Mouse (Mus musculus) midbrain, embryonic 11.5 days (tissue): ENCODE measurements around the gene Tmem72. TPM values are rescaled to one million over a fixed set of nuclear protein-coding genes. Genes with fewer than 3 reads are reported as not detected.

Experiments
- ATAC-seq: fragments of 200-750 bp; cut with Nextera tagmentation; 2 replicates; pipeline ENCODE4 v1.8.0; 2017; ENCODE audit warnings: moderate TSS enrichment, moderate library complexity; ENCODE audit not compliant: low FRiP score
- DNase-seq: peaks from one replicate; pipeline ENCODE4 v3.0.0; 2015; ENCODE audit warnings: low spot score; ENCODE audit errors: missing footprints
- H3K27ac ChIP-seq: fragments of 300-500 bp; sonication (generic); 2 replicates; pipeline ENCODE4 v1.5.1; 2014; ENCODE audit warnings: low read depth, low read length
- H3K27me3 ChIP-seq: fragments of 300-500 bp; sonication (generic); 2 replicates; pipeline ENCODE4 v1.6.1; 2014; ENCODE audit warnings: mild to moderate bottlenecking, low read length, moderate library complexity, mixed read lengths; ENCODE audit not compliant: control insufficient read depth, insufficient read depth
- H3K36me3 ChIP-seq: fragments of 300-500 bp; sonication (generic); 2 replicates; pipeline ENCODE4 v1.6.1; 2014; ENCODE audit warnings: mild to moderate bottlenecking, low read length, moderate library complexity, mixed read lengths; ENCODE audit not compliant: control insufficient read depth, insufficient read depth
- H3K4me1 ChIP-seq: fragments of 300-500 bp; sonication (generic); 2 replicates; pipeline ENCODE4 v1.6.1; 2014; ENCODE audit warnings: low read length; ENCODE audit not compliant: control insufficient read depth, insufficient read depth
- H3K4me2 ChIP-seq: fragments of 300-500 bp; sonication (generic); 2 replicates; pipeline ENCODE4 v1.6.1; 2014; ENCODE audit warnings: mild to moderate bottlenecking, moderate library complexity
- H3K4me3 ChIP-seq: fragments of 300-500 bp; sonication (generic); 2 replicates; pipeline ENCODE4 v1.5.1; 2014; ENCODE audit warnings: low read depth, low read length
- H3K9ac ChIP-seq: fragments of 300-500 bp; sonication (generic); 2 replicates; pipeline ENCODE4 v1.6.1; 2014; ENCODE audit warnings: low read length
- H3K9me3 ChIP-seq: fragments of 300-500 bp; sonication (generic); 2 replicates; pipeline ENCODE4 v1.6.1; 2016; ENCODE audit warnings: low read length; ENCODE audit not compliant: control insufficient read depth
- WGBS: fragments of 180-500 bp; shearing (Covaris S2); extraction: QIAGEN DNeasy Blood & Tissue Kit; methylation state at CpG from one replicate; pipeline ENCODE4 v1.1.7; 2014; 5-methylcytosine and 5-hydroxymethylcytosine counted together
- polyA plus RNA-seq: library from polyadenylated mRNA; unstranded; fragments of >200 nt; fragmentation: Nextera tagmentation; extraction: Ambion mirVana; gene quantifications from 2 replicates; pipeline ENCODE4 v1.2.1, GENCODE M21; 2014

Tmem72 gene
- polyA plus RNA-seq, 1 experiment from 2014 or later = 0.08 TPM

GRCm38 (mm10) chr6:116673471-116674282 is 43.0 kb downstream of the Tmem72 start, which contains the start of gene Rassf4:
TSS of gene Rassf4 (minus strand) at chr6:116673952.
- H3K27me3 ChIP-seq = no peaks in the 10 kb centered on the region; the same call in 1 of the 2 replicates
- peak within 1 kb of the TSS; percentile 63 for H3K4me2 ChIP-seq
- H3K9ac ChIP-seq = peak within 1 kb of the TSS; percentile 60
- ATAC-seq (peak; percentile 91), DNase-seq (peak; percentile 100)
- H3K4me1 ChIP-seq = peaks cover 31% of the 10 kb centered on the region
- no peak within 1 kb of the TSS for H3K27ac ChIP-seq
- H3K4me3 ChIP-seq = peak within 1 kb of the TSS; percentile 44
- H3K36me3 ChIP-seq = no peaks in the 10 kb centered on the region
- under 1% methylated on average over 44 of the region's 44 CpGs for WGBS
- H3K9me3 ChIP-seq = no peaks in the 10 kb centered on the region

GRCm38 (mm10) chr6:116672349-116672748 is 44.4 kb downstream of the Tmem72 start:
- H3K27ac ChIP-seq = peak overlapping the region; percentile 16; the same call in 1 of the 2 replicates
- no peaks in the 10 kb centered on the region for H3K9me3 ChIP-seq
- DNase-seq (peak; percentile 89), ATAC-seq (no peak)
- H3K27me3 ChIP-seq = no peaks in the 10 kb centered on the region; the same call in 1 of the 2 replicates
- no peaks in the 10 kb centered on the region for H3K36me3 ChIP-seq
- peak overlapping the region; percentile 44; the same call in 1 of the 2 replicates for H3K4me3 ChIP-seq
- peaks cover 34% of the 10 kb centered on the region for H3K4me1 ChIP-seq
- peak overlapping the region; percentile 63 for H3K4me2 ChIP-seq
- WGBS = 66% methylated on average over 5 of the region's 5 CpGs
- H3K9ac ChIP-seq = peak overlapping the region; percentile 43

DNA sequence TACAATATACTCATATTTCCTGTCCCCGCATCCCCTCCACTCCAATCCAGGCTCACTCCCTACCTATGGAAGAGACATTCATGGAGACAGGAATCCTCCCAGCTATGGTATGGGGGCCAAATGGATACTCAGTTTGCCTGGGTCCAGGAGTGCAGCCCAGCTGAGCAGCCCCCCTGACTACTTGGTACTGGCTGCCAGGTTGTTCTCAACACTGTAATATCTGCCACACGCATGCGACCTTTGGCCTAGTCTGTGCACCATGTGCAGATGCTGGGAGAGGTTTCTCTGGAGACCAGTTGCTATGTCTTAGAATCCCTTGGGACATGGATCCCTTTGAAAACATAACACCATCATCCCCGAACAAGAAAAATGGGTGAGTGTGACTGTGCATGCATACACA is 44.9 kb downstream of the Tmem72 start:
- no peaks in the 10 kb centered on the region; the same call in 1 of the 2 replicates for H3K27me3 ChIP-seq
- no peak overlapping the region; the same call in 1 of the 2 replicates for H3K27ac ChIP-seq
- no peaks in the 10 kb centered on the region for H3K36me3 ChIP-seq
- H3K4me2 ChIP-seq = peak overlapping the region; percentile 63
- peaks cover 38% of the 10 kb centered on the region for H3K4me1 ChIP-seq
- ATAC-seq = no peak
- 77% methylated on average over 4 of the region's 4 CpGs for WGBS
- H3K9ac ChIP-seq = 0 out of 2 replicates have a peak overlapping the region, but pooled peaks have one; percentile 43
- H3K4me3 ChIP-seq = no peak overlapping the region
- H3K9me3 ChIP-seq = no peaks in the 10 kb centered on the region
- peak; percentile 89 for DNase-seq

GRCm38 (mm10) chr6:116671031-116671430 is 45.7 kb downstream of the Tmem72 start:
- Histone ChIP-seq H3K27me3 (no peaks in the 10 kb centered on the region), H3K36me3 (no peaks in the 10 kb centered on the region), H3K4me1 (peaks cover 43% of the 10 kb centered on the region), H3K4me3 (no peak overlapping the region), H3K9ac (no peak overlapping the region; the same call in 1 of the 2 replicates), H3K4me2 (peak overlapping the region; percentile 63), H3K9me3 (no peaks in the 10 kb centered on the region), H3K27ac (peak overlapping the region; percentile 75)
- ATAC-seq = peak; percentile 51
- 2% methylated on average over 5 of the region's 5 CpGs for WGBS
- DNase-seq = peak; percentile 89

DNA sequence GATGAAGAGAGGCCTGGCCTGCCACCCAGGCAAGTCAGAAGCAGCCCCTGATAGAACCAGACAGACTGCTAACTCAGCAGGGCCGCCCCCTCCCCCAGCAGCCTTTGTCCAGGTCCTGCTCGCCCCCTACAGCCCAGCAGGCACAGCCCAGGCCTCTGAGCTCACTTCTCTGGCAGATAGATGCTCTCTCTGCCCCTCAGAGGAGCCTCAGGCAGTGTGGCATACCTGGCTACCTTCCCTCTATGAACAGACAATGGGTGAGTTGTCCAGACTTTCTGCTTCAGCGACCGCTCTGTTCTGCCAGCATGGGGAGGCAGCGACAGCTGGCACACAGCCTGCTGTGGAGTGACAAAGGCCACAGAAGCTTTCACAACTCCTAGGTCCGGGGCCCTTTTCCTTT is 46.6 kb downstream of the Tmem72 start:
- Histone ChIP-seq H3K36me3 (no peaks in the 10 kb centered on the region), H3K9me3 (no peaks in the 10 kb centered on the region), H3K9ac (peak overlapping the region; percentile 14), H3K4me1 (peaks cover 46% of the 10 kb centered on the region), H3K4me3 (no peak overlapping the region), H3K4me2 (0 out of 2 replicates have a peak overlapping the region, but pooled peaks have one; percentile 9), H3K27ac (peak overlapping the region; percentile 75), H3K27me3 (no peaks in the 10 kb centered on the region)
- DNase-seq (peak; percentile 92), ATAC-seq (no peak)
- 14% methylated on average over 6 of the region's 6 CpGs for WGBS

DNA sequence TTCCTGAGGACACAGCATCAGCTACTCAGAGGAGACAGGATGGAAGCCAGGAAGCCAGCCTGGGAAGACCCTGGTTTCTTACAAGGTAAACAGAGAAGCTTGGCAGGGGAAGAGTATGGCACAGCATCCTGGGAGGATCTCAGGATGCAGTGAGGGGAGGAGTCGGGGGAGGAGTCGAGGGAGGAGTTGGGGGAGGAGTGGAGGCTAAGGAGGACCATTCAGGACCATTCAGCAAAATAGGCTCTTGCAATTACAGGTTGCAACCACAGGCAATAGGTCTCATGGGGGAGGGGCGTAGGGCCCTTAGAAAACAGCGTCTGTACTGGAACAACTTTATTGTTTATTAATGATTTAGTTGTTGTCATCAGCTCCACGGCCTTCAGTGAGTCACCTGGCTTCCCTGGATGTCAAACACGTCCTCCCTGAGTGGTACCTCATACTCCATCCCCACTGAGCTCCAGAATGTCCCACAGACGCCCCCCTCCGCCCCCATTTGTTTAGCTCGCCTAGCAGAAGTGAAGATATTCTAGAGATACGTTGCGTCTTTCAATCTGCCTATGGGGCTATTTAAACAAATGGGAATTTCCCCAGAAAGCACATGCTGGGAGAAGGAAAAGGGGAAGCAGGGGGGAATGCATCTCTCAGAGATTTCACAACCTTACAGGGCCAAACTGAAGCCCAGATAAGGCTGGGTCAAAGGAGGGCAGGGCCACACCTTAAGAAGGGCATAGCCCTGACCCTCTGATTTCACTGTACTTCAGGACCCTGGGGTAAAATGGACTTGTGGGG is 47.8 kb downstream of the Tmem72 start:
- Histone ChIP-seq H3K27ac (no peak overlapping the region), H3K9me3 (no peaks in the 10 kb centered on the region), H3K4me1 (peaks cover 46% of the 10 kb centered on the region), H3K4me2 (no peak overlapping the region), H3K36me3 (no peaks in the 10 kb centered on the region), H3K27me3 (no peaks in the 10 kb centered on the region), H3K9ac (no peak overlapping the region), H3K4me3 (no peak overlapping the region)
- no peak for DNase-seq
- ATAC-seq = no peak
- WGBS = 53% methylated on average over 11 of the region's 11 CpGs

- Histone ChIP-seq H3K9me3 (no peaks in the 10 kb centered on the region), H3K4me3 (no peak overlapping the region), H3K36me3 (no peaks in the 10 kb centered on the region), H3K27me3 (no peaks in the 10 kb centered on the region), H3K27ac (peak overlapping the region; percentile 60), H3K4me2 (no peak overlapping the region), H3K9ac (no peak overlapping the region), H3K4me1 (peaks cover 42% of the 10 kb centered on the region)
- DNase-seq (no peak), ATAC-seq (no peak)
- 63% methylated on average over 3 of the region's 3 CpGs for WGBS
Observed at GRCm38 (mm10) chr6:116667382-116667781, 49.3 kb downstream of the Tmem72 start.

- WGBS = 27% methylated on average over 3 of the region's 3 CpGs
- peaks cover 40% of the 10 kb centered on the region for H3K4me1 ChIP-seq
- no peaks in the 10 kb centered on the region for H3K9me3 ChIP-seq
- H3K4me3 ChIP-seq = no peak overlapping the region
- H3K9ac ChIP-seq = no peak overlapping the region
- no peaks in the 10 kb centered on the region for H3K36me3 ChIP-seq
- H3K4me2 ChIP-seq = no peak overlapping the region
- H3K27me3 ChIP-seq = no peaks in the 10 kb centered on the region
- H3K27ac ChIP-seq = peak overlapping the region; percentile 60
- DNase-seq = no peak
- no peak for ATAC-seq
Observed at GRCm38 (mm10) chr6:116666892-116667291, 49.8 kb downstream of the Tmem72 start.
